Mouse (Mus musculus) stomach, embryonic 15.5 days (tissue): ENCODE data around the gene Sema6d. TPM values are rescaled to one million over a fixed set of nuclear protein-coding genes. Genes with fewer than 3 reads are reported as not detected.

Experiments
- ATAC-seq: fragments of 200-750 bp; cut with Nextera tagmentation; 2 replicates; pipeline ENCODE4 v1.8.0; 2017; ENCODE audit warnings: low read depth, moderate number of reproducible peaks, moderate TSS enrichment; ENCODE audit not compliant: insufficient read depth, low FRiP score
- H3K27ac ChIP-seq: fragments of 300-500 bp; sonication (generic); 2 replicates; pipeline ENCODE4 v1.5.1; 2015; ENCODE audit warnings: mild to moderate bottlenecking, inconsistent platforms
- H3K27me3 ChIP-seq: fragments of 300-500 bp; sonication (generic); replicated peaks from 2 replicates; pipeline ENCODE4 v1.6.1; 2015; ENCODE audit warnings: inconsistent platforms
- H3K36me3 ChIP-seq: fragments of 300-500 bp; sonication (generic); 2 replicates; pipeline ENCODE4 v1.6.1; 2015; ENCODE audit warnings: inconsistent platforms
- H3K4me1 ChIP-seq: fragments of 300-500 bp; sonication (generic); 2 replicates; pipeline ENCODE4 v1.6.1; 2015; ENCODE audit warnings: inconsistent platforms
- H3K4me2 ChIP-seq: fragments of 300-500 bp; sonication (generic); 2 replicates; pipeline ENCODE4 v1.6.1; 2015; ENCODE audit warnings: mild to moderate bottlenecking, inconsistent platforms
- H3K4me3 ChIP-seq: fragments of 300-500 bp; sonication (generic); replicated peaks from 2 replicates; pipeline ENCODE4 v1.5.1; 2015; ENCODE audit warnings: inconsistent platforms
- H3K9ac ChIP-seq: fragments of 300-500 bp; sonication (generic); 2 replicates; pipeline ENCODE4 v1.6.1; 2015; ENCODE audit warnings: inconsistent platforms
- H3K9me3 ChIP-seq: fragments of 300-500 bp; sonication (generic); 2 replicates; pipeline ENCODE4 v1.6.1; 2016; ENCODE audit warnings: inconsistent platforms
- WGBS: fragments of 180-500 bp; shearing (Covaris S2); methylation state at CpG from one replicate; pipeline ENCODE4 v1.1.7; 2015; 5-methylcytosine and 5-hydroxymethylcytosine counted together
- polyA plus RNA-seq: library from polyadenylated mRNA; unstranded; fragments of >200 nt; fragmentation: Nextera tagmentation; extraction: Ambion mirVana; gene quantifications from 2 replicates; pipeline ENCODE4 v1.2.1, GENCODE M21; 2015

Gene Sema6d
- polyA plus RNA-seq, 1 experiment from 2014 or later = 10.4 TPM

- Histone ChIP-seq H3K9me3 (no peaks in the 10 kb centered on the region), H3K27me3 (no peaks in the 10 kb centered on the region), H3K9ac (no peak overlapping the region), H3K36me3 (no peaks in the 10 kb centered on the region), H3K4me3 (no peak overlapping the region), H3K4me1 (no peaks in the 10 kb centered on the region), H3K27ac (no peak overlapping the region), H3K4me2 (no peak overlapping the region)
- WGBS = 29% methylated on average over 3 of the region's 3 CpGs
- no peak for ATAC-seq
Measured at GRCm38 (mm10) chr2:124461378-124461851, 371.6 kb downstream of the Sema6d start.

- Histone ChIP-seq H3K9ac (no peak overlapping the region), H3K4me3 (no peak overlapping the region), H3K4me1 (no peaks in the 10 kb centered on the region), H3K9me3 (no peaks in the 10 kb centered on the region), H3K4me2 (no peak overlapping the region), H3K27me3 (no peaks in the 10 kb centered on the region), H3K36me3 (no peaks in the 10 kb centered on the region), H3K27ac (no peak overlapping the region)
- no peak for ATAC-seq
- 74% methylated on average over 8 of the region's 8 CpGs for WGBS
Measured at GRCm38 (mm10) chr2:124465004-124465946, 375.5 kb downstream of the Sema6d start.

- H3K27ac ChIP-seq = peak overlapping the region; percentile 48
- no peak overlapping the region for H3K4me3 ChIP-seq
- no peaks in the 10 kb centered on the region for H3K36me3 ChIP-seq
- no peak overlapping the region for H3K9ac ChIP-seq
- H3K9me3 ChIP-seq = no peaks in the 10 kb centered on the region
- no peaks in the 10 kb centered on the region for H3K4me1 ChIP-seq
- H3K4me2 ChIP-seq = no peak overlapping the region
- H3K27me3 ChIP-seq = no peaks in the 10 kb centered on the region
- 39% methylated on average over 1 of the region's 1 CpGs for WGBS
- ATAC-seq = no peak
Measured at GRCm38 (mm10) chr2:124467429-124467828, 377.7 kb downstream of the Sema6d start.

- Histone ChIP-seq H3K36me3 (no peaks in the 10 kb centered on the region), H3K27ac (no peak overlapping the region), H3K27me3 (no peaks in the 10 kb centered on the region), H3K9ac (no peak overlapping the region), H3K4me1 (no peaks in the 10 kb centered on the region), H3K4me3 (no peak overlapping the region), H3K9me3 (no peaks in the 10 kb centered on the region), H3K4me2 (no peak overlapping the region)
- 56% methylated on average over 10 of the region's 10 CpGs for WGBS
- ATAC-seq = no peak
Measured at GRCm38 (mm10) chr2:124470346-124471042, 380.7 kb downstream of the Sema6d start.

GRCm38 (mm10) chr2:124472674-124473507 lies 383.1 kb downstream of the Sema6d start:
- no peaks in the 10 kb centered on the region for H3K27me3 ChIP-seq
- H3K27ac ChIP-seq = no peak overlapping the region
- no peak overlapping the region for H3K4me3 ChIP-seq
- H3K36me3 ChIP-seq = no peaks in the 10 kb centered on the region
- no peaks in the 10 kb centered on the region for H3K9me3 ChIP-seq
- H3K9ac ChIP-seq = no peak overlapping the region
- no peaks in the 10 kb centered on the region for H3K4me1 ChIP-seq
- WGBS = 57% methylated on average over 6 of the region's 6 CpGs
- no peak overlapping the region for H3K4me2 ChIP-seq
- no peak for ATAC-seq

- Histone ChIP-seq H3K4me1 (no peaks in the 10 kb centered on the region), H3K27ac (no peak overlapping the region), H3K4me3 (no peak overlapping the region), H3K4me2 (no peak overlapping the region), H3K27me3 (no peaks in the 10 kb centered on the region), H3K9ac (no peak overlapping the region), H3K36me3 (no peaks in the 10 kb centered on the region), H3K9me3 (no peaks in the 10 kb centered on the region)
- no peak for ATAC-seq
Measured at GRCm38 (mm10) chr2:124477904-124478303, 388.1 kb downstream of the Sema6d start.

- 76% methylated on average over 4 of the region's 4 CpGs for WGBS
Measured at GRCm38 (mm10) chr2:124478526-124478925, 388.8 kb downstream of the Sema6d start.

GRCm38 (mm10) chr2:124485761-124486160 lies 396.0 kb downstream of the Sema6d start:
- H3K4me3 ChIP-seq = no peak overlapping the region
- H3K27ac ChIP-seq = no peak overlapping the region
- no peaks in the 10 kb centered on the region for H3K36me3 ChIP-seq
- no peaks in the 10 kb centered on the region for H3K27me3 ChIP-seq
- no peak overlapping the region for H3K4me2 ChIP-seq
- H3K9ac ChIP-seq = no peak overlapping the region
- no peaks in the 10 kb centered on the region for H3K4me1 ChIP-seq
- no peaks in the 10 kb centered on the region for H3K9me3 ChIP-seq
- WGBS = 80% methylated on average over 1 of the region's 1 CpGs
- no peak for ATAC-seq

More at GRCm38 (mm10) chr2:124478526-124478925, 388.8 kb downstream of the Sema6d start:
- no peak overlapping the region for H3K27ac ChIP-seq
- H3K4me2 ChIP-seq = no peak overlapping the region
- H3K9me3 ChIP-seq = no peaks in the 10 kb centered on the region
- no peaks in the 10 kb centered on the region for H3K36me3 ChIP-seq
- no peak for ATAC-seq
- H3K4me1 ChIP-seq = no peaks in the 10 kb centered on the region
- no peaks in the 10 kb centered on the region for H3K27me3 ChIP-seq
- no peak overlapping the region for H3K9ac ChIP-seq
- H3K4me3 ChIP-seq = no peak overlapping the region

GRCm38 (mm10) chr2:124490010-124490801 lies 400.4 kb downstream of the Sema6d start:
- 40% methylated on average over 12 of the region's 12 CpGs for WGBS
- ATAC-seq = peak; percentile 63; the same call in 1 of the 2 replicates
- Histone ChIP-seq H3K4me1 (no peaks in the 10 kb centered on the region), H3K27ac (peak overlapping the region; percentile 16; the same call in 1 of the 2 replicates), H3K4me2 (no peak overlapping the region), H3K4me3 (no peak overlapping the region), H3K9me3 (no peaks in the 10 kb centered on the region), H3K9ac (no peak overlapping the region), H3K36me3 (no peaks in the 10 kb centered on the region), H3K27me3 (no peaks in the 10 kb centered on the region)

GRCm38 (mm10) chr2:124495751-124496150 lies 406.0 kb downstream of the Sema6d start:
- Histone ChIP-seq H3K27ac (no peak overlapping the region), H3K36me3 (no peaks in the 10 kb centered on the region), H3K4me3 (no peak overlapping the region), H3K27me3 (no peaks in the 10 kb centered on the region), H3K9ac (no peak overlapping the region), H3K9me3 (no peaks in the 10 kb centered on the region), H3K4me1 (no peaks in the 10 kb centered on the region), H3K4me2 (no peak overlapping the region)
- no peak for ATAC-seq
- WGBS = 57% methylated on average over 1 of the region's 1 CpGs

- ATAC-seq = no peak
- Histone ChIP-seq H3K27me3 (no peaks in the 10 kb centered on the region), H3K9ac (no peak overlapping the region), H3K27ac (no peak overlapping the region), H3K9me3 (no peaks in the 10 kb centered on the region), H3K4me2 (no peak overlapping the region), H3K4me3 (no peak overlapping the region), H3K36me3 (no peaks in the 10 kb centered on the region), H3K4me1 (no peaks in the 10 kb centered on the region)
- 50% methylated on average over 1 of the region's 1 CpGs for WGBS
Measured at GRCm38 (mm10) chr2:124499670-124500069, 409.9 kb downstream of the Sema6d start.
